Mouse (Mus musculus): Measurements from ENCODE around the gene Fmo4. TPM values are rescaled to one million over a fixed set of nuclear protein-coding genes. Genes with fewer than 3 reads are reported as not detected.

Fmo4 gene
- total and polyA plus RNA-seq, 2 experiments from 2014 or later: 0.52 to 1.1 TPM

DNA sequence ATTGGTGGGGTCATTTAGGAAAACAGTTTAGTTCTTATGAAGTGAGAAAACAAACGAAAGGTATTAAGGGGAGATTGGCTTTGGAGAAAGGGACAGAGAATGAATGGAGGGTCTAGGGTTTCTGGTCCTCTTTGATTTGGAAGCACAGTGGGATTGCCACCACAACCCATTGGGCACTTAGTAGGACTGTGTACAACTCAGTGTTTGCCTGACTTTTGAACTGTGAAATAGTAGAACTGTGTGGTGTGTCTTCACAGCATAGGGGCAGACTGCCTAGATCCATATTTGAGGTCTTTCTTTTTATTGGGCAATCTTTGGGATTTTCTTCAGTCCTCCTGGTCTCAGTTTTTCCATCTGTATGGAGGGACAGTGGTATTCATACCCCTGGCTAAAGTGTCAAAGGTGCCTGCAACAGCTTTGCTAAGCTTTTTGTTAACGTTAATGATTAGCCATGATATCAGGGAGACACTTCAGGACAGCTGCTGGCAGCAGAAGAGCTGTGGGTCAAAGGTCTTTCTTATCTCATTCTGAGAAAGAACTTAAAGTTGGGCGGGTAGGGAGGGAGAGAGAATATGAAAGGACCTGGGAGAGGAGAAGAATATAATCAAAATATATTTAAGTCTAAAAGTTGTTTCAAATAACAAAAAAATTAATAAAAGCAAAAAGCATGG lies 40.2 kb upstream of the Fmo4 start:
- TF ChIP-seq CTCF (IDR thresholded peaks at IDR 0.05; ENCODE audit: low read depth): no peak
- Histone ChIP-seq H3K4me3 (ENCODE audit: low read length) (no peak overlapping the region), H3K9ac (replicated peaks; ENCODE audit: low read length) (no peak overlapping the region), H3K36me3 (ENCODE audit: insufficient read depth, low read length) (no peaks in the 10 kb centered on the region), H3K27ac (no peak overlapping the region), H3K4me1 (ENCODE audit: insufficient read depth, low read length) (0 out of 2 replicates have a peak, but pooled peaks cover 1% of the 10 kb centered on the region), H3K27me3 (ENCODE audit: insufficient read depth, low read length) (no peaks in the 10 kb centered on the region), H3K4me2 (ENCODE audit: low read depth, low read length) (no peak overlapping the region), H3K9me3 (ENCODE audit: low read length) (no peaks in the 10 kb centered on the region)
- DNase-seq (ENCODE audit: low spot score) (no peak), ATAC-seq (no peak)
- WGBS: 68% methylated on average over 3 of the region's 3 CpGs

DNA sequence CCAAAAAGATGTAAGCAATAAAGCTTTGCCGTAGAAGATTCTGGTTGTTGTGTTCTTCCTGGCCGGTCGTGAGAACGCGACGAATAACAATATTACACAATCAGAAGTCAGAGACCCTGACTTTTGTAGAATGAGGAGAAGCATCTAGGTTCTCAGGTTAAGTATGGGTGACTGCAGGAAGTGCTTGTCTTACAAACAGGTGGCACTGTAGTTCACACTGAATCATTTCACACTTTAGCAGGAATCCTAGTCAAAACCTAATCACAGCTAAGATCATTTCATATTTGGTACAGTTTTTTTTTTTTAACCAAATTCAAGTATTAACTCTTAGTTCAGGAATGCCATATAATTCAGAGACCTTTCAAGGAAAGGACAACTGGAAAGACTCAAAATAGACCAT lies 33.8 kb upstream of the Fmo4 start:
- ATAC-seq: no peak
- no peak overlapping the region for H3K27ac ChIP-seq
- H3K9me3 ChIP-seq (ENCODE audit: low read length): no peaks in the 10 kb centered on the region
- TF ChIP-seq CTCF (IDR thresholded peaks at IDR 0.05; ENCODE audit: low read depth): no peak
- no peak overlapping the region for H3K4me2 ChIP-seq (ENCODE audit: low read depth, low read length)
- no peak for DNase-seq (ENCODE audit: low spot score)
- no peaks in the 10 kb centered on the region for H3K27me3 ChIP-seq (ENCODE audit: insufficient read depth, low read length)
- no peaks in the 10 kb centered on the region for H3K36me3 ChIP-seq (ENCODE audit: insufficient read depth, low read length)
- WGBS: 97% methylated on average over 6 of the region's 6 CpGs
- no peak overlapping the region for H3K9ac ChIP-seq (replicated peaks; ENCODE audit: low read length)
- H3K4me3 ChIP-seq (ENCODE audit: low read length): no peak overlapping the region
- H3K4me1 ChIP-seq (ENCODE audit: insufficient read depth, low read length): no peaks in the 10 kb centered on the region

DNA sequence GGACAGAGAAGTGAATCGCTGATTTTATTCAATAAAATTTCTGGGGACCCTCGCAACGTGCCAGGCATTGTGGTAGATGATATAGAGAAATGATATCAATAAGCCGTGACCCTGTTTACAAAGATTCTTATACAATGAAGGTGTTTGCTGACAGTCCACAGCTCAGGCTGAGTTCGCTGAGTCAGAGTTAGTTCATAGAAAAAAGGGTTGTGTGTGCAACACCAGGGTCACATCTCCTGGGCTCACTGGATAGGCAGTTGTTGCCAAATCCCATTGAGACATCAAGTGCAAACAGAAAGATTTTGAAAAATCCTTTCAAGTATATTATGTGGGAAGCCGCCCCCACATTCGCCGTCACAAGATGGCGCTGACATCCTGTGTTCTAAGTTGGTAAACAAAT lies 26.4 kb upstream of the Fmo4 start:
- Histone ChIP-seq H3K9ac (replicated peaks; ENCODE audit: low read length) (no peak overlapping the region), H3K36me3 (ENCODE audit: insufficient read depth, low read length) (no peaks in the 10 kb centered on the region), H3K27ac (no peak overlapping the region), H3K27me3 (ENCODE audit: insufficient read depth, low read length) (no peaks in the 10 kb centered on the region), H3K4me2 (ENCODE audit: low read depth, low read length) (no peak overlapping the region), H3K9me3 (ENCODE audit: low read length) (no peaks in the 10 kb centered on the region), H3K4me1 (ENCODE audit: insufficient read depth, low read length) (no peaks in the 10 kb centered on the region), H3K4me3 (ENCODE audit: low read length) (no peak overlapping the region)
- DNase-seq (ENCODE audit: low spot score): no peak
- ATAC-seq: no peak
- no peak for TF ChIP-seq CTCF (IDR thresholded peaks at IDR 0.05; ENCODE audit: low read depth)
- WGBS: 98% methylated on average over 9 of the region's 9 CpGs

DNA sequence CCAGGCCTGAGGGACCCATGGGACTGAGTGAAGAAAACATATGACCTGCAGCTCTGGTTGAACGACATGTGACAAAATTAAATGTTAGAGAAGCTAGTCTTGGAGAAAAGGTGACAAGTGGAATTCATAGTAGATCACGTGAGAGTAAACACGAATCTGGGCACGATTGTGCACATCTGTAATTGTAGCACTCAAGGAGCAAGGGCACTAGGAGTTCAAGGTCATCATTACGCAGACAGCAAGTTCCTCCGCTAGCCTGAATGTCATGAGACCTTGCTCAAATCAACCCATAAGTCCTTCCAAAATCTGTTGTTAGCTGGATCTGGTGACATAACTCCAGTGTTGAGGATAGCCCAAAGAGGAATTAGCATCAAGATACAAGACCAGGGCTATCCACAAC lies 25.2 kb upstream of the Fmo4 start:
- H3K4me2 ChIP-seq (ENCODE audit: low read depth, low read length): no peak overlapping the region
- ATAC-seq: no peak
- H3K4me3 ChIP-seq (ENCODE audit: low read length): no peak overlapping the region
- TF ChIP-seq CTCF (IDR thresholded peaks at IDR 0.05; ENCODE audit: low read depth): no peak
- H3K9ac ChIP-seq (replicated peaks; ENCODE audit: low read length): no peak overlapping the region
- no peaks in the 10 kb centered on the region for H3K9me3 ChIP-seq (ENCODE audit: low read length)
- no peak for DNase-seq (ENCODE audit: low spot score)
- 95% methylated on average over 6 of the region's 6 CpGs for WGBS
- no peak overlapping the region for H3K27ac ChIP-seq
- no peaks in the 10 kb centered on the region for H3K36me3 ChIP-seq (ENCODE audit: insufficient read depth, low read length)
- H3K4me1 ChIP-seq (ENCODE audit: insufficient read depth, low read length): no peaks in the 10 kb centered on the region
- no peaks in the 10 kb centered on the region for H3K27me3 ChIP-seq (ENCODE audit: insufficient read depth, low read length)

DNA sequence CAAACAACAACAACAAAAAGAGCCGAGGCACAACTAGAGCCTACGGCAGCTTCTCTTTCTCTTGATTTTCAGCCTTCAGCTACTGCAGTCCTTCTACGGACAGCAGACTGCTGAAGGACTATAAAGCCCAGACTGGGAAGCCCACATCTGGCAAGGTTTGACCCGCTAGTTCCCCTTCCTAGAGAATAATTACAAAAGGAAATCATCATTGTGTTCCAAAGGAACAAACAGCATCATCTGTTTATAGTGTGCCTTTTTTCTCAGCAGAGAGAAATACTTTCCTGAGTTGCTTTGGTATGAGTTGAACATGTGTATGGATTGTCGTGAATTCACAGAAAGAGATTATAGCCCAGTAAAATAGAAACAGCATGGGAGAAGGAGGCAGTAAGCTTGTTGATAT lies 20.6 kb upstream of the Fmo4 start:
- no peak overlapping the region for H3K4me2 ChIP-seq (ENCODE audit: low read depth, low read length)
- H3K9ac ChIP-seq (replicated peaks; ENCODE audit: low read length): no peak overlapping the region
- peaks cover 11% of the 10 kb centered on the region; the same call in 1 of the 2 replicates for H3K4me1 ChIP-seq (ENCODE audit: insufficient read depth, low read length)
- TF ChIP-seq CTCF (IDR thresholded peaks at IDR 0.05; ENCODE audit: low read depth): no peak
- no peak for DNase-seq (ENCODE audit: low spot score)
- H3K27me3 ChIP-seq (ENCODE audit: insufficient read depth, low read length): no peaks in the 10 kb centered on the region
- no peak for ATAC-seq
- WGBS: 89% methylated on average over 5 of the region's 5 CpGs
- no peak overlapping the region for H3K4me3 ChIP-seq (ENCODE audit: low read length)
- no peak overlapping the region for H3K27ac ChIP-seq
- no peaks in the 10 kb centered on the region for H3K9me3 ChIP-seq (ENCODE audit: low read length)
- H3K36me3 ChIP-seq (ENCODE audit: insufficient read depth, low read length): no peaks in the 10 kb centered on the region

DNA sequence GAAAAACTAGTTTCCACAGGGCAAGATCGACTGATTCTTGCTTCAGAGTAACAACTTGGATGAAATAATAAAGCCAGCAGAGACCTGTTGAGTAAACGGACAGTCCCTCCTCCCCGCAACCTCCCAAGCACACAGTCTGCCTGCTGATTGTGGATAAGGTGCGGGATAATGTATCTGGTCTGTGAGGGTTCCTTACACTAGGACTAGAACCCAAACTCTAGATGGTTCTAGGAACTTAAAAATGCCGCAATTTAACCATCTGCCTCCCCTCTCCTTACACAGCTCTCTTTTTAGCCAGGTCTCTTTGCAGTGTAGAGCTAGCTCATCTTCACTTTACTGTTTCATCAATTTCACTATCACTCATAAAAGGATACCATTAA lies 18.8 kb upstream of the Fmo4 start:
- Histone ChIP-seq H3K4me1 (ENCODE audit: insufficient read depth, low read length) (peaks cover 11% of the 10 kb centered on the region; the same call in 1 of the 2 replicates), H3K9me3 (ENCODE audit: low read length) (no peaks in the 10 kb centered on the region), H3K27ac (peak overlapping the region; percentile 57), H3K27me3 (ENCODE audit: insufficient read depth, low read length) (no peaks in the 10 kb centered on the region), H3K36me3 (ENCODE audit: insufficient read depth, low read length) (no peaks in the 10 kb centered on the region), H3K9ac (replicated peaks; ENCODE audit: low read length) (no peak overlapping the region), H3K4me2 (ENCODE audit: low read depth, low read length) (peak overlapping the region; percentile 52), H3K4me3 (ENCODE audit: low read length) (0 out of 2 replicates have a peak overlapping the region, but pooled peaks have one; percentile 2)
- no peak for TF ChIP-seq CTCF (IDR thresholded peaks at IDR 0.05; ENCODE audit: low read depth)
- no peak for DNase-seq (ENCODE audit: low spot score)
- WGBS: 16% methylated on average over 5 of the region's 5 CpGs
- ATAC-seq: peak; percentile 46

DNA sequence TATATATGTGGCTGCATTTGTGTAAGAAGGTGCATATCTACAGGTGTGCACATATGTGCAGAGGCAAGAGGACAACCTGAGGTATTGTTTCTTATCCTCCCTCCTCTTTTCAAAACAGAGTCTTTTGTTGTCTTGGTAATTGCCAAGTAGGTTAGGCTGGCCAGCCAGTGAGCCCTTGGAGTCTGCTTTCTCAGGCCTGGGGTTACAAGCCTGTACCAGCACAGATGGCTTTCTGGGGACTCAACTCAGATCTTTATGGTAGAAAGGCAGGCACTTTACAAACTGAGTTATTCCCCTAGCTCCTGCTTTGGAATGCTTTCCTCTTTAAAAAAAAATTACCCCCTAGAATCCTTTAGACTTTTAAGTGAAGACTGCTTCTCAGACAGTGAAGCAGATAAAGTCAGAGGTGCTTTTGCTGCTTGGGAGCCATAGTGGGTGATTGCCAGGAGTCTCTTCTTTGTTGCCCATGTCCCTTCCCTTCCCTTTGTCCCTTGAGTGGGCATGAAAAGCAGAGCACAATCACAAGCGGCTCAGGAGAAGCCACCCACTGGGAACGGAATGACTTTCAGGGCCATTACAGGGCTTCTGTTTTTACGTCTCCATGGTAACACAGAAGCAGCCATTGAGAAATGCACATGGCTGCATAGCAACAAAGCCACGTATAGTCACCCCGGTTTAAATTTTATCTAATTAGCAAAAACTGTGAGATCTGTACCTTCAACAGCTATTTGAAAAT lies 18.2 kb upstream of the Fmo4 start:
- Histone ChIP-seq H3K4me1 (ENCODE audit: insufficient read depth, low read length) (peaks cover 11% of the 10 kb centered on the region; the same call in 1 of the 2 replicates), H3K9ac (replicated peaks; ENCODE audit: low read length) (no peak overlapping the region), H3K9me3 (ENCODE audit: low read length) (no peaks in the 10 kb centered on the region), H3K27me3 (ENCODE audit: insufficient read depth, low read length) (no peaks in the 10 kb centered on the region), H3K4me2 (ENCODE audit: low read depth, low read length) (peak overlapping the region; percentile 52), H3K4me3 (ENCODE audit: low read length) (0 out of 2 replicates have a peak overlapping the region, but pooled peaks have one; percentile 2), H3K36me3 (ENCODE audit: insufficient read depth, low read length) (no peaks in the 10 kb centered on the region), H3K27ac (peak overlapping the region; percentile 57)
- 3% methylated on average over 5 of the region's 5 CpGs for WGBS
- DNase-seq (ENCODE audit: low spot score) (peak; percentile 84), ATAC-seq (peak; percentile 96)
- TF ChIP-seq CTCF (IDR thresholded peaks at IDR 0.05; ENCODE audit: low read depth): no peak
